Mouse (Mus musculus) lung, embryonic 14.5 days (tissue): ENCODE data around the gene Pxylp1. TPM values are rescaled to one million over a fixed set of nuclear protein-coding genes. Genes with fewer than 3 reads are reported as not detected.

Source experiments
- ATAC-seq: fragments of 200-750 bp; cut with Nextera tagmentation; 2 replicates; pipeline ENCODE4 v1.8.0; 2017; ENCODE audit warnings: mild to moderate bottlenecking, moderate TSS enrichment, moderate library complexity; ENCODE audit not compliant: insufficient read depth
- DNase-seq: peaks from one replicate; pipeline ENCODE4 v3.0.0-alpha.2; 2015
- H3K27ac ChIP-seq: fragments of 300-500 bp; sonication (generic); 2 replicates; pipeline ENCODE4 v1.5.1; 2014; ENCODE audit warnings: low read depth, mild to moderate bottlenecking, moderate library complexity
- H3K27me3 ChIP-seq: fragments of 300-500 bp; sonication (generic); 2 replicates; pipeline ENCODE4 v1.6.1; 2014; ENCODE audit warnings: low read length, control low read depth; ENCODE audit not compliant: insufficient read depth
- H3K36me3 ChIP-seq: fragments of 300-500 bp; sonication (generic); 2 replicates; pipeline ENCODE4 v1.6.1; 2014; ENCODE audit warnings: control low read depth; ENCODE audit not compliant: insufficient read depth
- H3K4me1 ChIP-seq: fragments of 300-500 bp; sonication (generic); 2 replicates; pipeline ENCODE4 v1.6.1; 2014; ENCODE audit warnings: antibody characterized with exemption, control low read depth; ENCODE audit not compliant: insufficient read depth
- H3K4me2 ChIP-seq: fragments of 300-500 bp; sonication (generic); 2 replicates; pipeline ENCODE4 v1.6.1; 2014; ENCODE audit warnings: mild to moderate bottlenecking
- H3K4me3 ChIP-seq: fragments of 300-500 bp; sonication (generic); 2 replicates; pipeline ENCODE4 v1.5.1; 2014; ENCODE audit warnings: low read depth, low read length
- H3K9ac ChIP-seq: fragments of 300-500 bp; sonication (generic); 2 replicates; pipeline ENCODE4 v1.6.1; 2014
- H3K9me3 ChIP-seq: fragments of 300-500 bp; sonication (generic); 2 replicates; pipeline ENCODE4 v1.6.1; 2016; ENCODE audit warnings: low read depth, low read length, control low read depth
- CTCF ChIP-seq: IDR thresholded peaks from 2 replicates; pipeline ENCODE4 v1.5.1; 2016; ENCODE audit warnings: antibody characterized with exemption, low read depth
- WGBS: fragments of 180-500 bp; shearing (Covaris S2); extraction: QIAGEN DNeasy Blood & Tissue Kit; methylation state at CpG from one replicate; pipeline ENCODE4 v1.1.7; 2014; 5-methylcytosine and 5-hydroxymethylcytosine counted together
- polyA plus RNA-seq: library from polyadenylated mRNA; unstranded; fragments of >200 nt; fragmentation: Nextera tagmentation; extraction: Ambion mirVana; gene quantifications from 2 replicates; pipeline ENCODE4 v1.2.1, GENCODE M21; 2014

The Pxylp1 gene
- polyA plus RNA-seq, 1 experiment from 2014 or later, result 17.4 TPM

DNA sequence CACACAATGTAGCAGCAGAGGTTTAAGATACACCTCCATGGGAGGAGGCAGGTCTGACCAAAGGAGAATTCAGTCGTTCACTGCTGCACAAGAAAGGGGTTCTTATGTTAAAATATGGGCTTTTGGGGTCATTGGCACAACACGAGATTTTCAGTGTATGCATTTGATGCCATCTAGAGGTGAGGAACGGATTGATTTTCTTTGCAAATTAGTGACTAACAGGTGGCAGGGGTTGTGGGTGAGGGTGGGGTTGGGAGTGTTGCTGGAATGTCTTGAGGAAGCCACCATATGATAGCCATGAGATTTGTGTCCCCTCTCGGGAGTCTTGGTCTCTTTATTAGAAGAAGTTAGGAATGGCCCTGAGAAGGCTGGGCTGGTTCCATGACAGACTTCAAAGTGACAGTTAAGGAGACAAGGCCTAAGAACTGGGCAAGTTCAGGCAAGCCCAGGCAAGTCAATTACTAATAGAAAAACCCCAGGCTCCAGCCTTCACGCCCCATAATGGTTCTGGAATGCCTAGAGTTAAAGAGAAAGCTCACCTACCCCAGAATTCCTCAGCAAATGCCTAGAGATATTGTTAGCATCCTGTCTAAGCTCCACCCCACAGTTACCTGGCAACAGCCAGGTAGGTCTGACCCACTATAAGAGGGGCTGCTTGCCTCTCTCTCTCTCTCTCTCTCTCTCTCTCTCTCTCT lies 92.2 kb downstream of the Pxylp1 start:
- Histone ChIP-seq H3K4me1 (no peaks in the 10 kb centered on the region), H3K4me2 (no peak overlapping the region), H3K36me3 (no peaks in the 10 kb centered on the region), H3K9ac (no peak overlapping the region), H3K27me3 (no peaks in the 10 kb centered on the region), H3K27ac (no peak overlapping the region), H3K4me3 (no peak overlapping the region), H3K9me3 (no peaks in the 10 kb centered on the region)
- 27% methylated on average over 5 of the region's 5 CpGs for WGBS
- ATAC-seq, result no peak
- peak; percentile 59 for TF ChIP-seq CTCF
- peak; percentile 58 for DNase-seq

- no peaks in the 10 kb centered on the region for H3K36me3 ChIP-seq
- H3K4me1 ChIP-seq, result no peaks in the 10 kb centered on the region
- H3K9ac ChIP-seq, result no peak overlapping the region
- no peak for TF ChIP-seq CTCF
- H3K27me3 ChIP-seq, result no peaks in the 10 kb centered on the region
- H3K9me3 ChIP-seq, result no peaks in the 10 kb centered on the region
- H3K4me2 ChIP-seq, result no peak overlapping the region
- no peak for DNase-seq
- no peak for ATAC-seq
- no peak overlapping the region for H3K27ac ChIP-seq
- WGBS, result 85% methylated on average over 3 of the region's 3 CpGs
- H3K4me3 ChIP-seq, result no peak overlapping the region
These were observed 95.2 kb downstream of the Pxylp1 start for GRCm38 (mm10) chr9:96797311-96797710.

GRCm38 (mm10) chr9:96795399-96795928 lies 97.0 kb downstream of the Pxylp1 start:
- ATAC-seq, result peak; percentile 84
- Histone ChIP-seq H3K27me3 (no peaks in the 10 kb centered on the region), H3K9ac (peak overlapping the region; percentile 51), H3K4me2 (peak overlapping the region; percentile 71), H3K9me3 (no peaks in the 10 kb centered on the region), H3K4me1 (no peaks in the 10 kb centered on the region), H3K4me3 (peak overlapping the region; percentile 34), H3K27ac (peak overlapping the region; percentile 42; the same call in 1 of the 2 replicates), H3K36me3 (no peaks in the 10 kb centered on the region)
- WGBS, result 10% methylated on average over 10 of the region's 10 CpGs
- TF ChIP-seq CTCF, result no peak
- peak; percentile 69 for DNase-seq

- WGBS, result 85% methylated on average over 2 of the region's 2 CpGs
These were observed 97.9 kb downstream of the Pxylp1 start for GRCm38 (mm10) chr9:96794601-96795000.

DNA sequence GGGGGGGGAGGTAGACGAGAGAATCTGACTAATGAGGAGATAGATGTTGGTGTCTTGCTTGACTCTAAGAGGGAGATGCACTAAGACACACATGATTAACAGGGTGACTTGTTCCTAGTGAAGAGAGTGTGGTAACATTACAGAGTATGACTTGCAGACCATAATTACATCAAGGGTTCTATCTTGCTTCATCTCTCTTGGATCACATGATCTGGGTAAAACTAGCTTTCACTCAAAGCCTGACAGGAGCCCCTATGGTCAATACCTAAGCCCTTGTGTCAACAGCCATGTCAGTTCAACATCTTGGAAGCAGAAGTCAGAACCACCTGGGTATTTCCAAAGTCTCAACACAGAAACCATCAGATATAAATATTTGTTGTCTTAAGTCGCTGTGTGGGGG lies 99.9 kb downstream of the Pxylp1 start:
- Histone ChIP-seq H3K27ac (no peak overlapping the region), H3K9me3 (no peaks in the 10 kb centered on the region), H3K4me2 (no peak overlapping the region), H3K4me1 (no peaks in the 10 kb centered on the region), H3K9ac (no peak overlapping the region), H3K36me3 (no peaks in the 10 kb centered on the region), H3K27me3 (no peaks in the 10 kb centered on the region), H3K4me3 (no peak overlapping the region)
- ATAC-seq, result no peak
- DNase-seq, result no peak
- TF ChIP-seq CTCF, result no peak
- 66% methylated on average over 2 of the region's 2 CpGs for WGBS

More at GRCm38 (mm10) chr9:96794601-96795000, 97.9 kb downstream of the Pxylp1 start:
- no peak for TF ChIP-seq CTCF
- ATAC-seq (no peak), DNase-seq (no peak)
- H3K27me3 ChIP-seq, result no peaks in the 10 kb centered on the region
- H3K4me3 ChIP-seq, result no peak overlapping the region
- no peaks in the 10 kb centered on the region for H3K4me1 ChIP-seq
- H3K4me2 ChIP-seq, result no peak overlapping the region
- no peaks in the 10 kb centered on the region for H3K9me3 ChIP-seq
- H3K27ac ChIP-seq, result no peak overlapping the region
- H3K36me3 ChIP-seq, result no peaks in the 10 kb centered on the region
- H3K9ac ChIP-seq, result no peak overlapping the region

GRCm38 (mm10) chr9:96790389-96791007 lies 102.0 kb downstream of the Pxylp1 start:
- Histone ChIP-seq H3K36me3 (no peaks in the 10 kb centered on the region), H3K9ac (no peak overlapping the region), H3K4me3 (no peak overlapping the region), H3K27ac (no peak overlapping the region), H3K9me3 (no peaks in the 10 kb centered on the region), H3K4me1 (peaks cover 14% of the 10 kb centered on the region), H3K4me2 (no peak overlapping the region), H3K27me3 (no peaks in the 10 kb centered on the region)
- TF ChIP-seq CTCF, result peak; percentile 36
- 48% methylated on average over 4 of the region's 4 CpGs for WGBS
- peak; percentile 48 for DNase-seq
- ATAC-seq, result no peak

DNA sequence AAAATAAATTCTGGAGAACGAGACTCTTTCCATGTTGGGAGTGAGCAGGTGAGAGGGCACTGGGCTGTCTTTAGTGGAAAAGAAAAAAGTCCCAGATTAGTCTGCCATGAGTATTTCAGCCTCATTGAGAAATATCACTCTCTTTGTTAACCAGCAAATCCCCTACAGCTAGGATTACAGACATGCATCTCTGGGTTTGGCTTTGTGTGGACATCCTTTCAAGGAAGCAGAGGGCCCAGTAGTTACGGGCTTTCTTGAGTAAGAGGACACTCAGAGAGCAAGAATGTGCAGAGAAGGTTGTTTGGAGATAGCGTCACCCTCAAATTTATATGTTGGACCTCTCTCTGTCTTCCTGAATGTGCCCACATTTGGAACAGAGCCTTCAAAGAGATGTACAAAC lies 102.6 kb downstream of the Pxylp1 start:
- Histone ChIP-seq H3K9ac (no peak overlapping the region), H3K4me3 (no peak overlapping the region), H3K27me3 (no peaks in the 10 kb centered on the region), H3K9me3 (no peaks in the 10 kb centered on the region), H3K27ac (no peak overlapping the region), H3K4me1 (peaks cover 18% of the 10 kb centered on the region), H3K4me2 (no peak overlapping the region), H3K36me3 (no peaks in the 10 kb centered on the region)
- no peak for TF ChIP-seq CTCF
- no peak for ATAC-seq
- WGBS, result 71% methylated on average over 3 of the region's 3 CpGs
- DNase-seq, result no peak
